Mouse (Mus musculus) G1E-ER4 (cell line): ENCODE measurements around the gene Fam186a. TPM values are rescaled to one million over a fixed set of nuclear protein-coding genes. Genes with fewer than 3 reads are reported as not detected.

ENCODE experiments used
- GATA1 ChIP-seq: IDR thresholded peaks from one replicate; pipeline ENCODE4 v1.8.0; 2012; ENCODE audit warnings: low read length, inconsistent platforms
- polyA plus RNA-seq: library from polyadenylated mRNA; stranded (reverse); fragments of >175 nt; gene quantifications from 2 replicates; pipeline ENCODE4 v1.2.3, GENCODE M21; 2012

The Fam186a gene
- polyA plus RNA-seq, 1 experiment: not detected

- no peak for TF ChIP-seq GATA1
Measured at GRCm38 (mm10) chr15:99940970-99941630, 25.8 kb downstream of the Fam186a start.

- TF ChIP-seq GATA1: no peak
Measured at GRCm38 (mm10) chr15:99940426-99940825, 26.4 kb downstream of the Fam186a start.

- no peak for TF ChIP-seq GATA1
Measured at GRCm38 (mm10) chr15:99937841-99938240, 29.0 kb downstream of the Fam186a start.

- no peak for TF ChIP-seq GATA1
Measured at GRCm38 (mm10) chr15:99936659-99937058, 30.2 kb downstream of the Fam186a start.

- TF ChIP-seq GATA1: no peak
Measured at GRCm38 (mm10) chr15:99934501-99934900, 32.4 kb downstream of the Fam186a start.

GRCm38 (mm10) chr15:99931231-99931630 is 35.6 kb downstream of the Fam186a start:
- TF ChIP-seq GATA1: no peak

- no peak for TF ChIP-seq GATA1
Measured at GRCm38 (mm10) chr15:99919601-99920158, 47.2 kb downstream of the Fam186a start.

GRCm38 (mm10) chr15:99917264-99917663 is 49.6 kb downstream of the Fam186a start:
- TF ChIP-seq GATA1: no peak

- TF ChIP-seq GATA1: no peak
Measured at GRCm38 (mm10) chr15:99914613-99915012, 52.2 kb downstream of the Fam186a start.

- TF ChIP-seq GATA1: no peak
Measured at GRCm38 (mm10) chr15:99911785-99912184, 55.1 kb downstream of the Fam186a start.

GRCm38 (mm10) chr15:99907514-99907913 is 59.3 kb downstream of the Fam186a start:
- TF ChIP-seq GATA1: no peak

- no peak for TF ChIP-seq GATA1
Measured at GRCm38 (mm10) chr15:99907041-99907440, 59.8 kb downstream of the Fam186a start.

- TF ChIP-seq GATA1: no peak
Measured at GRCm38 (mm10) chr15:99904841-99905240, 62.0 kb downstream of the Fam186a start.

GRCm38 (mm10) chr15:99904333-99904732 is 62.5 kb downstream of the Fam186a start:
- TF ChIP-seq GATA1: no peak

- no peak for TF ChIP-seq GATA1
Measured at GRCm38 (mm10) chr15:99903227-99903626, 63.6 kb downstream of the Fam186a start.

GRCm38 (mm10) chr15:99902786-99903185 is 64.1 kb downstream of the Fam186a start:
- TF ChIP-seq GATA1: no peak

GRCm38 (mm10) chr15:99896621-99897020 is 70.2 kb downstream of the Fam186a start:
- no peak for TF ChIP-seq GATA1
